Mouse (Mus musculus) erythroblast, embryonic 14.5 days (primary cell): ENCODE results near the gene Adam26a.
"Not testable (repeated sequence)": the region's sequence is repeated elsewhere in the genome, so short reads cannot be mapped to it uniquely, and the experiment has no call there.

Experiments used
- GATA1 ChIP-seq: IDR thresholded peaks from 2 replicates; pipeline ENCODE4 v1.6.1; 2012; ENCODE audit warnings: low read length, inconsistent platforms, mixed read lengths
- TAL1 ChIP-seq: IDR thresholded peaks from 3 replicates; pipeline ENCODE4 v1.6.1; 2012; ENCODE audit warnings: low read length, inconsistent platforms, mixed read lengths

- not testable (repeated sequence) for TF ChIP-seq TAL1, GATA1
Observed at GRCm38 (mm10) chr8:43576607-43577006, at the start of gene Adam26a.
